Mouse (Mus musculus): ENCODE results near the gene Cdk1. TPM values are rescaled to one million over a fixed set of nuclear protein-coding genes. Genes with fewer than 3 reads are reported as not detected.

Cdk1 gene
- polyA plus RNA-seq, 1 experiment: 19.7 TPM

GRCm38 (mm10) chr10:69311867-69312266 is 40.9 kb downstream of the Cdk1 start:
- Histone ChIP-seq H3K27me3 (ENCODE audit: control insufficient read depth, insufficient read depth, low read length) (no peaks in the 10 kb centered on the region), H3K27ac (ENCODE audit: insufficient read depth, low read length) (no peak overlapping the region), H3K4me1 (ENCODE audit: control insufficient read depth, insufficient read depth, insufficient read length) (no peaks in the 10 kb centered on the region), H3K4me3 (ENCODE audit: extremely low read depth, insufficient read depth, insufficient read length) (no peak overlapping the region), H3K36me3 (ENCODE audit: control insufficient read depth, insufficient read depth, low read length) (no peaks in the 10 kb centered on the region)
- no peak for DNase-seq (ENCODE audit: low read depth in 1 of 2, low spot score in 2 of 2)
- TF ChIP-seq CTCF (IDR thresholded peaks at IDR 0.05; ENCODE audit: extremely low read depth, insufficient read depth, insufficient read length, insufficient replicate concordance) (no peak), POLR2A (IDR thresholded peaks at IDR 0.05; ENCODE audit: low read depth, low read length) (no peak)
- WGBS: 72% methylated on average over 16 of the region's 16 CpGs

- Histone ChIP-seq H3K4me3 (ENCODE audit: extremely low read depth, insufficient read depth, insufficient read length) (no peak overlapping the region), H3K27ac (ENCODE audit: insufficient read depth, low read length) (no peak overlapping the region), H3K27me3 (ENCODE audit: control insufficient read depth, insufficient read depth, low read length) (no peaks in the 10 kb centered on the region), H3K36me3 (ENCODE audit: control insufficient read depth, insufficient read depth, low read length) (no peaks in the 10 kb centered on the region), H3K4me1 (ENCODE audit: control insufficient read depth, insufficient read depth, insufficient read length) (no peaks in the 10 kb centered on the region)
- 18% methylated on average over 5 of the region's 5 CpGs for WGBS
- no peak for DNase-seq (ENCODE audit: low read depth in 1 of 2, low spot score in 2 of 2)
- TF ChIP-seq POLR2A (IDR thresholded peaks at IDR 0.05; ENCODE audit: low read depth, low read length): no peak
- no peak for TF ChIP-seq CTCF (IDR thresholded peaks at IDR 0.05; ENCODE audit: extremely low read depth, insufficient read depth, insufficient read length, insufficient replicate concordance)
These were observed 43.6 kb downstream of the Cdk1 start for GRCm38 (mm10) chr10:69309109-69309508.

GRCm38 (mm10) chr10:69307067-69307466 is 45.7 kb downstream of the Cdk1 start:
- H3K4me3 ChIP-seq (ENCODE audit: extremely low read depth, insufficient read depth, insufficient read length): no peak overlapping the region
- H3K36me3 ChIP-seq (ENCODE audit: control insufficient read depth, insufficient read depth, low read length): no peaks in the 10 kb centered on the region
- H3K27me3 ChIP-seq (ENCODE audit: control insufficient read depth, insufficient read depth, low read length): no peaks in the 10 kb centered on the region
- TF ChIP-seq POLR2A (IDR thresholded peaks at IDR 0.05; ENCODE audit: low read depth, low read length) (no peak), CTCF (IDR thresholded peaks at IDR 0.05; ENCODE audit: extremely low read depth, insufficient read depth, insufficient read length, insufficient replicate concordance) (peak; percentile 78; the same call in 1 of the 2 replicates)
- 52% methylated on average over 5 of the region's 5 CpGs for WGBS
- peak; percentile 22 to 53 for DNase-seq (ENCODE audit: low read depth in 1 of 2, low spot score in 2 of 2)
- H3K27ac ChIP-seq (ENCODE audit: insufficient read depth, low read length): no peak overlapping the region
- no peaks in the 10 kb centered on the region for H3K4me1 ChIP-seq (ENCODE audit: control insufficient read depth, insufficient read depth, insufficient read length)

- no peak overlapping the region for H3K27ac ChIP-seq (ENCODE audit: insufficient read depth, low read length)
- WGBS: 36% methylated on average over 14 of the region's 14 CpGs
- peak in 1 of 2 experiments; percentile 33 for DNase-seq (ENCODE audit: low read depth in 1 of 2, low spot score in 2 of 2)
These were observed 46.5 kb downstream of the Cdk1 start for GRCm38 (mm10) chr10:69306205-69306604.

GRCm38 (mm10) chr10:69305600-69305999 is 47.1 kb downstream of the Cdk1 start:
- no peaks in the 10 kb centered on the region for H3K27me3 ChIP-seq (ENCODE audit: control insufficient read depth, insufficient read depth, low read length)
- no peak for DNase-seq (ENCODE audit: low read depth in 1 of 2, low spot score in 2 of 2)

More at GRCm38 (mm10) chr10:69306205-69306604, 46.5 kb downstream of the Cdk1 start:
- Histone ChIP-seq H3K36me3 (ENCODE audit: control insufficient read depth, insufficient read depth, low read length) (no peaks in the 10 kb centered on the region), H3K4me3 (ENCODE audit: extremely low read depth, insufficient read depth, insufficient read length) (no peak overlapping the region), H3K27me3 (ENCODE audit: control insufficient read depth, insufficient read depth, low read length) (no peaks in the 10 kb centered on the region), H3K4me1 (ENCODE audit: control insufficient read depth, insufficient read depth, insufficient read length) (no peaks in the 10 kb centered on the region)
- TF ChIP-seq CTCF (IDR thresholded peaks at IDR 0.05; ENCODE audit: extremely low read depth, insufficient read depth, insufficient read length, insufficient replicate concordance): peak; percentile 76; the same call in 1 of the 2 replicates
- no peak for TF ChIP-seq POLR2A (IDR thresholded peaks at IDR 0.05; ENCODE audit: low read depth, low read length)

GRCm38 (mm10) chr10:69304819-69305218 is 47.9 kb downstream of the Cdk1 start:
- DNase-seq (ENCODE audit: low read depth in 1 of 2, low spot score in 2 of 2): no peak
- 85% methylated on average over 3 of the region's 3 CpGs for WGBS
- TF ChIP-seq POLR2A (IDR thresholded peaks at IDR 0.05; ENCODE audit: low read depth, low read length) (no peak), CTCF (IDR thresholded peaks at IDR 0.05; ENCODE audit: extremely low read depth, insufficient read depth, insufficient read length, insufficient replicate concordance) (no peak)
- Histone ChIP-seq H3K4me3 (ENCODE audit: extremely low read depth, insufficient read depth, insufficient read length) (no peak overlapping the region), H3K27me3 (ENCODE audit: control insufficient read depth, insufficient read depth, low read length) (no peaks in the 10 kb centered on the region), H3K36me3 (ENCODE audit: control insufficient read depth, insufficient read depth, low read length) (no peaks in the 10 kb centered on the region), H3K4me1 (ENCODE audit: control insufficient read depth, insufficient read depth, insufficient read length) (no peaks in the 10 kb centered on the region), H3K27ac (ENCODE audit: insufficient read depth, low read length) (no peak overlapping the region)

More at GRCm38 (mm10) chr10:69305600-69305999, 47.1 kb downstream of the Cdk1 start:
- 88% methylated on average over 7 of the region's 7 CpGs for WGBS
- no peak for TF ChIP-seq CTCF (IDR thresholded peaks at IDR 0.05; ENCODE audit: extremely low read depth, insufficient read depth, insufficient read length, insufficient replicate concordance)
- no peak for TF ChIP-seq POLR2A (IDR thresholded peaks at IDR 0.05; ENCODE audit: low read depth, low read length)
- Histone ChIP-seq H3K4me1 (ENCODE audit: control insufficient read depth, insufficient read depth, insufficient read length) (no peaks in the 10 kb centered on the region), H3K4me3 (ENCODE audit: extremely low read depth, insufficient read depth, insufficient read length) (no peak overlapping the region), H3K36me3 (ENCODE audit: control insufficient read depth, insufficient read depth, low read length) (no peaks in the 10 kb centered on the region), H3K27ac (ENCODE audit: insufficient read depth, low read length) (no peak overlapping the region)

- no peak overlapping the region for H3K4me3 ChIP-seq (ENCODE audit: extremely low read depth, insufficient read depth, insufficient read length)
- WGBS: 89% methylated on average over 3 of the region's 3 CpGs
- no peak overlapping the region for H3K27ac ChIP-seq (ENCODE audit: insufficient read depth, low read length)
- no peaks in the 10 kb centered on the region for H3K4me1 ChIP-seq (ENCODE audit: control insufficient read depth, insufficient read depth, insufficient read length)
- TF ChIP-seq CTCF (IDR thresholded peaks at IDR 0.05; ENCODE audit: extremely low read depth, insufficient read depth, insufficient read length, insufficient replicate concordance) (no peak), POLR2A (IDR thresholded peaks at IDR 0.05; ENCODE audit: low read depth, low read length) (no peak)
- no peaks in the 10 kb centered on the region for H3K27me3 ChIP-seq (ENCODE audit: control insufficient read depth, insufficient read depth, low read length)
- DNase-seq (ENCODE audit: low read depth in 1 of 2, low spot score in 2 of 2): no peak
- H3K36me3 ChIP-seq (ENCODE audit: control insufficient read depth, insufficient read depth, low read length): no peaks in the 10 kb centered on the region
These were observed 50.1 kb downstream of the Cdk1 start for GRCm38 (mm10) chr10:69302667-69303066.
